Mouse (Mus musculus) lung, postnatal 0 days (tissue): Measurements from ENCODE around the gene Dlat.

Experiments
- CTCF ChIP-seq: IDR thresholded peaks from 2 replicates; pipeline ENCODE4 v1.5.1; 2016; ENCODE audit warnings: antibody characterized with exemption, mild to moderate bottlenecking
- EP300 ChIP-seq: IDR thresholded peaks from 2 replicates; pipeline ENCODE4 v1.6.1; 2016; ENCODE audit warnings: antibody characterized with exemption, mild to moderate bottlenecking, control low read depth

- TF ChIP-seq CTCF (no peak; the same call in 1 of the 2 replicates), EP300 (no peak)
These were observed 27.4 kb downstream of the Dlat start for GRCm38 (mm10) chr9:50632016-50632688.
